Mouse (Mus musculus): ENCODE measurements at regions not wholly inside any gene's neighbourhood (a gene's known extent, or its start where the extent isn't known, plus 50 kb on each side); places are given as distances from the start of the nearest gene placed in this dataset.
"Not testable (repeated sequence)": the region's sequence is repeated elsewhere in the genome, so short reads cannot be mapped to it uniquely, and the experiment has no call there.

DNA sequence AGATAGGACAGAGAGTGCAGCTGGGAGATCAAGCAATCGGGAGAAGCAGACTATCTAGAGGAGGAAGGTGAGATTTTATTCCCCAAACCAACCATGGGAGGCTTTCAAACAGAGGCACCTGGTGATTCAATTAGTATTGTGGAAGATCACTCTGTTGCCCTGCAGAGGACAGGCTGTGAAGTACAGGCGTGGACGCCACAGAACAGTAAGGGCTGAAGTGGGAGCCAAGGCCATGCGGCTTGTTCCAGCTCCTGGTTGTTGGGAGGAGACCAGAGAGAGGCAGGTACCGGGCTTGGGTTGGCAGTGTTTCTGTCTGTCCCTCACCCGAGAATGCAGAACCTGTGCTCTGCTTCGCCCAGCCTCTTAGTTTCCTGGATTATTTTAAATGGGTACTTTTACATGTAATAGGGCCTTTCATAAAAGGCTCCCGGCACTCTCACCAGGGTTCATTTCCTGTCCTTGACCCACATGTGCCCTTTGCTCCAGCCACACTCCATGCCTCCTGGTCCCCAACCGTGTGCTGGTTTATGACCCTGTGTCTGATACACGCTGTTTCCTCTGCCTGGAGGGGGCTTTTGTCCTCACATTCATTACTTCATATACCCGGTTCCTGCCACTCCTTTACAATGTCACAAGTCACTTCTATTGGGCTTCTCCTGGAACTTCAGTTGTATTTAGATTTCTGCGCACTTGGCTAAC, 58.3 kb downstream of the Vcpkmt start:
- in situ Hi-C loops (cut with MboI, MseI) = loop anchor here in 1 of 2 experiments (5.0 kb wide), 1 partner anchor 53 kb away; no protein-coding TSS in a partner anchor

DNA sequence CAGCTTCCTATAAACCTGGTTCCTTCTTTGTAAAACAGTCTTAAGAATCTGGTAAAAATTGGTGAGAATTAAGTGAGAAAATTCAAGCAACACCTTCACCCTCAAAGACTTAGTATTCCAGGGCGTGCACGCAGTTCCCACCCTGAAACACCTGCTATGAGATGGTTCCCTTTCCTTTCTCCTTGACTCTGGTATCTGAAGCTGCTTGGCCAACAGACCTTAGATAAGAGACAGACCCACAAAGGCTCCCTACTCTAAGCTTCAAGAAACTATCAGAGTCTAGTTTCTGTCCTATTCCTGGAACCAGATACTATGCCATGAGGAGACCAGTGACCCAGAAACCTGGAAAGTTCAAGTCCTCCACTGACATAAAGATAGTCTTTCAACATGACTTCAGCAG, 63.0 kb downstream of the Vcpkmt start:
- in situ Hi-C loops (cut with MboI, MseI) = loop anchor here (5.0 kb wide), 2 partner anchors 63 to 148 kb away; partner anchors contain the start of genes Arf6 (in 1 of the 2) and Gm9887 (in 1 of the 2)

DNA sequence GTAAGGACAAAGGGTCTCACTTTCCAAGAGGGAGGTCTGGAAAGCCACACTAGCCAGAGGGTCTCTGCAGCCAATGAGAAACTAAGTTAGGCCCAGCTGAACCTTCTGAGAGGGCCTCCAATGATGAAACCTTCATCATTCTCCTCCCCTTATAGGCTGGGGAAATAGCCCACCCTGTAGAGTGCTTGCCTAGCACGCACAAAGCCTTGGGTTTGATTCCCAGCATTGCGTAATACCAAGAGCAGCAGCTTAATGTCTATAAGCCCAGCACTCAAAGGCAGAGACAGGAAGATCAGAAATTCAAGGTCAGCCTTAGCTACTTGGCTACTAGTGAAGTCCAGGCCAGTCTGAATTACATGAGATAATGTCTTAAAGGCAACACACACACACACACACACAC, 63.8 kb downstream of the Vcpkmt start:
- in situ Hi-C loops (cut with MboI, MseI) = loop anchor here (5.0 kb wide), 2 partner anchors 62 to 147 kb away; partner anchors contain the start of genes Arf6 (in 1 of the 2) and Gm9887 (in 1 of the 2)

DNA sequence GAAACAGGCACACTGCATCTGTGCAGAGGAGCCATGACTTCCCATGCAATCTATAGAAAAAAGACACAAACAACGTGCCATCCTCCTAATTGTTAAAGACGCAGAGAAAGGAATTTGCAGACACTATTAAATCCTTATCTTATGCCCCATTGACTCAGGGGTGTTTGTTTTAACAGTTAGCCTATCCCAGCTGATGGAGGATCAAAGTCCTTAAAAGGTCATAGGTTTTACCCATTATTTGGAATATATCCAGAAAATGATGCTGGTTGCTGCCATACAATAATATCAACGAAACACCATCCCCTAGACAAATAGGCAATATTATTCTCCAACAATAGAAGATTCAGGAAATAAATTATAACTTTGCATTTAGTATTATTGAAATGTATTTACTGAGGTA, 65.2 kb downstream of the Vcpkmt start:
- in situ Hi-C loops (cut with MboI, MseI) = loop anchor here (5.0 kb wide), 2 partner anchors 60 to 145 kb away; partner anchors contain the start of genes Arf6 (in 1 of the 2) and Gm9887 (in 1 of the 2)

DNA sequence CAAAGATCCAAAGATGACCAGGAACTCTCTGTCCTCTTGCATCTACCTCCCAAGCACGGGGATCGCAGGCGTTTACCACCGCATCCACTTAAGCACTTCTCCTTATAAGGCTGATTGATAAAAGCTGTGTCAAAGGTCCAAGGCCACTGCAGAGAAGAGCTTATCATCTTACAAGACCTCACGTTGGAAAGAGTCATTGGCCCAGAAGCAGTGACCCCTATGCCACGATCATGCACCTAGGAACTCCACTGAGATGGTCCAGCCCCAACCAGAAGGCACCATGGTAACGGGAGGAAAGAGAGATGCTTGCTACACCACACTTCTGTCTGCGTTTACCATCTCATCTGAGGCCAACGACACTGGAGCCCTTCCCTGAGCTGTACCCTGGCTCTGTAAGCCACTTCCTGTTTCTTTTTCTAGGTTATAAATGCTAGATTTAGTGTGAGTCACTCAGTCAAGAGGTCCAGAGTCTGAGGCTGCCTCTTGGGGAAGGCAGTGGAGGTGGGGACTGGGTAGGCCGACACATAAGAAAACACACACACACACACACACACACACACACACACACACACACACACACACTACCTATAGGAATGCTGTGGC, 66.4 kb downstream of the Vcpkmt start:
- in situ Hi-C loops (cut with MboI, MseI) = loop anchor here (5.0 kb wide), 2 partner anchors 59 to 144 kb away; partner anchors contain the start of genes Arf6 (in 1 of the 2) and Gm9887 (in 1 of the 2)

DNA sequence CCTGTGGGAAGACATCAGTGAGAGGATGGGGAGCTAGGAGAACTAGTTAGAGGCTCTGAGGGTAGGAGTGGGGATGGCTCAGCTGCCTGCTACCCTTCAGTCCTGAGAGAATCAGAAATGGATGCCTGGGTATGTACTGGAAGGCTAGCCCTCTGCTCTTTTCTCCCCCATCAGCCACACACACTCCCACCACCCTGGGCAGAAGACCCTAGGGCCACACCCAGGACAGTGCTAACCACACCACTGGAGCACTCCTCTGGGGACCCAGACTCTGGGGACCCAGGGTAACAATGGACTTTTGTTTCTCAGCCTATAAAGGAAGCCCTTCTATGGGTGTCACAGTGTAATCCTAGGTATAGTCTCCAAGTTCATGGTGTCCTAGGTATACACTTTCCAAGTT, 67.0 kb downstream of the Vcpkmt start:
- in situ Hi-C loops (cut with MboI, MseI) = loop anchor here (5.0 kb wide), 2 partner anchors 59 to 144 kb away; partner anchors contain the start of genes Arf6 (in 1 of the 2) and Gm9887 (in 1 of the 2)

DNA sequence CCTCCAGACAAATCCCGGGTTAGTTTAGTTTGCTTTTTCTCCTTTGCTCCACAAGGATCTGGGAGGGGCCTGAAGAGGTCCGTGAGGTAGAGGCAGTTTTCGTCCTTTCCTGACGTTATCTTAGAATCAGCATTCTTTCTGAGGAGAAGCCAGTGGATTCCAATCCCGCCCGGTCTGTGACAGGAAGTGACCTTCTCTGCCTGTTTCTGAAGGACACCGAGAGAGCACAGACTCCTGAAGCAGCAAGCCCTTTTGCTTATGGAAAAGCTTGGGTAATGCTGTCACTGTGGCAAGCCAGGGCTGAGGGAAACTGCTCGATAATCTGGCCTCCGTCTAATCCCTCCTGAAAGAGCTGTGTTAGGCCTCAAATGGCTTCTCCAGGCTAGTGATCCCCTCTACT, 67.7 kb downstream of the Vcpkmt start:
- in situ Hi-C loops (cut with MboI, MseI) = loop anchor here (5.0 kb wide), 2 partner anchors 58 to 143 kb away; partner anchors contain the start of genes Arf6 (in 1 of the 2) and Gm9887 (in 1 of the 2)

DNA sequence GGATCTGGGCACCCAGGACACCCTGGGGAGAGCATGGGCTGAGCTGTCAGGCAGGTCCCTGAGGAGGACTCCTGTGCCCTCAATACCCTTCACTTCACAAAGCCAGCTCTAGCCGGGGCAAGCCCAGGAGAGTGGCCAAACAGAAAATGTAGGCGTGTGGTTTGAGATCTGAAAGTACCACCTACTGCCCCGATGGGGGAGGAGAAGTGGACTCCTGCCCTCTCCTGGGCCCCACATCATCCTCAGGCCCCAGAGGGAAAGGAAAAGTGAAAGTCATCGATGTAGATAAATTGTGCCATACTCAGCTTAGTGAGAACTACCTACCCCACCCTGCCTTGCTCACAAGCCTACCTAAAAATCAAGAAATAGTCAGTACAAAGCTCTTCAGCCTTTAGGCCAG, 69.7 kb downstream of the Vcpkmt start:
- in situ Hi-C loops (cut with MboI, MseI) = no loop called here

DNA sequence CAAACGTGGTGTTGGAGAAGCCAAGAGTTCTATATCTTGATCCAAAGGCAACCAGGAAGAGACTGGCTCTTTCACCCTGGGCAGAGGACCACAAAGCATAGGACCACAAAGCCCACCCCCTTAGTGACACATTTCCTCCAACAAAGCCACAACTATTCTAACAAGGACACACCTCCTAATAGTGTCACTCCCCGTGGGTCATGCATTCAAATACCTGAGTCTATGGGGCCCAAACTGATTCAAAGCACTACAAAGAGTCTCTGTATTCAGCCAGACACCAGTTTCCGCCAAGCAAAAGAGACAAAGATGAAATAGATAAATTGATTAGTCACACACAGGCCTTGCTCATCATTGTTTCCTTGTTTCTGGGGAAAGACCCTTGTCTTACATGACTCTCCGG, 72.1 kb downstream of the Vcpkmt start:
- in situ Hi-C loops (cut with MboI, MseI) = no loop called here

DNA sequence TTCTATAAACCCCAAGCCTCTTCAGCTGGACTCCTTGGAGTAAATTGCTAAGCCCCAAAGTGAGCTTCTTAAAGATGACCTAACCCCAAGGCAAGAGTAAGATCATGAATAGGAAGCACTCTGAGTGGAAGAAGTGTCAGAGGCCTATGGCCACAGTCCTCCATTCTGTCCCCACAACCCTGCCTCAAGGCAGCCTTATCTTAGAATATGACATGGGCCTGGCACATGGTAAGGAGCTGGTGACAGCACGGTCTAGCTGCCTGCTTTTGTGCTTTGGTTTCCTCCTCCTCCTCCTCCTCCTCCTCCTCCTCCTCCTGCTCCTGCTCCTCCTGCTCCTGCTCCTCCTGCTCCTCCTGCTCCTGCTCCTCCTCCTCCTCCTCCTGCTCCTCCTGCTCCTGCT, 73.6 kb downstream of the Vcpkmt start:
- in situ Hi-C loops (cut with MboI, MseI) = not testable (repeated sequence)

DNA sequence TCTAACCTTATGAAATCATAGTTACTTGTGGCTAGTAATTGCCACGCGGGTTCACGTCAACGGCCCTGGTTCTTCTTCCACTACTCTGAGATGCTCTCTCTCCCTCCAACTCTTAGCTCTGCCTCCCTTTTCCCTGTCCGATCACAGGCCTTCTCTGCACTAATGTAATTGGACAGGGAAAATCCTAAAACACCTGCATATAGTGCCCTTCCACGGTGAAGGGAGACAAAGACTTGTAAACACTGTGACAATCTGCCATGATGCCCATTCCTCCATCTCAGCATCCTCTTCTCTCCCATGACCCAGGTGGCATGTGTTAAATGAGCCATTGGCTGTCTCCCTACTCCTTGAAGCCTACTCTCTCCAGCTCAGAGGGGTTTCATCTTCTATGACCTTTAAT, 74.9 kb downstream of the Vcpkmt start:
- in situ Hi-C loops (cut with MboI, MseI) = no loop called here

DNA sequence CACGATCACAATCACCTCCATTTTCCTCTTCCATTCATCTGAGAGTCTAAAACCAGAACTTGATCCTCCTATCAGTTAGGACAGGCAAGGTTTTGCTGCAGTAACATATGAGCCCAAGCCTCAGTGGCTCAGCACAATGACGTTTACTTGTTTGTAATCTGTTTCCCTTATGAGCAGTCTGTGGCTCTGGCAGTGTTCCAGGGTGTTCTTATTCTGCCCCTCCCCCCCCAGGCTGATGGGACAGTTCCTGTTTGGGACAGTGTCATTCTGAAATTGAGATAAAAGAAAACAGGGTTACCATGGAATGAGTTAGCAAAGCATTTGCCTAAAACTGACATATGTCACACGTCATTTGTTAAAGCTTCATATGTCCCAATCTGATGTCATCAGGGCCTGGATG, 75.5 kb downstream of the Vcpkmt start:
- in situ Hi-C loops (cut with MboI, MseI) = no loop called here

DNA sequence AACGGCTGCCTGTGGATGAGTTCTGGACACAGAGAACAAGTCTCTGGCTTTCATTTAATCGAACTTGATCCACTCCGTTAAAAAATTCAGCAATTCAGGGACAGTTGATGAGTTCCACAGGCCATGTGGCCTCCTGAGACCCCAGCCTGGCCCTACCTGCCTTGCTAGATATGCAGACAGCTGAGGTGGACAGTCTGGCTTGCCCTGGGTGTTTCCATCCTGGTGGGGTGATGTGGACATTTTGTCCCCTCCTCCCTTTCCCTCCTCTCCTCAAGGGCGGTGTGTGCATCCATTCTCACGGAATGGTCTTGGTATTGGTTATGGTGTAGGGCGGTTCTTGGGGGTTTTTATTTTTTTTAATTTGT, 80.1 kb downstream of the Vcpkmt start:
- in situ Hi-C loops (cut with MboI, MseI) = no loop called here

DNA sequence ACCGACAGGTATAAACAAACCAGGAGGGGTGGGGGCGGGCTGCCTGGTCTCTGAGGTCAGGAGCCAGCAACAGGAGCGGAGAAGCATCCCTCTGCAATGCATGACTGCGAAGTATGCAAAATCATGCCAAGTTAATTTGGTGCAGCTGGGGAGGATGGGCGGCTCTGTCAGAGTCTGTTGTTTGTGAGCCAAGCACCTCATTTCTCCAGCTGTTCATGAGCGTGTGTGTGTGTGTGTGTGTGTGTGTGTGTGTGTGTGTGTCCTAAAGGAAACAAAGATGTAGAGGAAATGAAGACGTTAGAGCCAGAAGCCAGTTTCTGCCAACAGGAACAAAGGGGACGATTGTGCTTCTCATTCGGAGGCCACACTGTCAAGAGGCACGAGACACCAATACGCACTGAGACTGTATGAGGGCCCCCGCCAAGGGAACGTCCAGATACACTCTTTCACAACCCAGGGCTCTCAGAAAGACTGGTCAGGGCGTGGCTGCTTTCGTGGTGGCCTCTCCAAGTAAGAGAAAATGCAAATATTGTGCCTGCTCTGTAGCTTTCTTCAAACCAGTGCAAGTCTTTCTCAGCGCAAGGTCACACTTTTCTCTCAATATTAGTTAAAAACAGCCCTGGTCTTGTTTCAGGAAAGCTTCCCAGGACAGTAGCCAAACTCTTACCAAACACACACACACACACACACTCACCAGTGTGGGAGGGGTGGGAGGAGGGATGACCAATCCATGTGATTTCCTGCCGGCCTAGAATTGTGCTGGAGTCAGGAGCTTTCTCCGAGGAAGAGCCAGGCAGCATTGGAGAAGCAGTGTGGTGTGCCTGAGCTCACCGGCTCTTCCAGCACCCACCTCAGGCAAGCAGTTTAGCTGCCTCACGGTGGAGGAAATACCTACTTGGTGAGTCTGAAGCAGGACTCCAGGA, 80.8 kb downstream of the Vcpkmt start:
- in situ Hi-C loops (cut with MboI, MseI) = no loop called here

DNA sequence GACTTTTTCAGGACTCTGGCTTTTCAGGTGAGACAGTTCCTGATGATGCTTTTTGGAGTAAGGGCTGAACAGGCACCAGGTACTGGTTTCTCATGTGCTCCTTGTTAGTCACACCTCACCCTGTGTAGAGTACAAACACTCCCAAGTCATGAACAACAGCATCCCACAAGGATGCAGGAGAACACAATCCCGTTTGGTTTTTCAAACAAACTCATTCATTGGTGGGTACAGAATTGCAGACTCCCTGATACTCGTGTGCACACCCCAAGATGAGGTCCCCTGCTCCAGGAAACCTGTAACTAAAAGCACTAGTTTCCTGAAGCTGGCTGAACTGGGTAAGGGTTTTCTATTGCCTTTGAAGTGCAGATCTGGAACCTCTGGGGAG, 81.5 kb downstream of the Vcpkmt start:
- in situ Hi-C loops (cut with MboI, MseI) = no loop called here

DNA sequence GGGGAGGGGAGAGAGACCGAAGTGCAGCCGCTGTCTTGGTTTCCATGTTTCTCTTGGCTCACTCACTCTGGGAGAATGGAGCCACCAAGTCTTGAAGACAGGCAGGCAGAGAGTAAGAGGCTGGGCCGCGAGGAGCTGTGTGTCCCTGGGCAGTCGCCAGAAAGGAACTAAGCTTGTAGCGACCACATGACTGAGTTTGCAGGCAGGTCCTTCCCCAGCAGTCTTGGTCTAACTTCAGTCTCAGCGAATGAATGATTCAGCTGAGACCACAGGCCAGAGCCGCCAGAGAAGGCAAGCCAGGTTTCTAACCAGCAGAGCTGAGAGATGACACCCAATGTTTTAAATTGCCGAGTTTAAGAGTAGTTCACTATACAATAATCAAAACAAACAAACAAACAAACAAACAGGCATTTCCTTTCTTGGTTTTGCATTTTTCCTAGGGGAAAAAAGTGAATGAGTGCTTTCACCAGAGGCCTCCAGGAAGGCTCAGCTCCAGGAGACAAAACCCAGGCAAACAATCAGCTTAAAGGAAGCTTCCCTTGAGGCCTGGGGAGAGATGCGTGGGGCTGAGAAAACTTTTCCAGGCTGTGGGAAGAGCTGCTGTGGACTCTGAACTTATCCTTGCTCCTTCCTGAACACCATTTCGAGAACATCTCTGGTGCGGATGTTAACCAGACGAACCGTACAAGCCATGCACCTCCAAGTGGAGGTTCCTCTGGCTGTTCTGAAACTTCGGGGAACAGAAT, 82.1 kb downstream of the Vcpkmt start:
- in situ Hi-C loops (cut with MboI, MseI) = no loop called here

DNA sequence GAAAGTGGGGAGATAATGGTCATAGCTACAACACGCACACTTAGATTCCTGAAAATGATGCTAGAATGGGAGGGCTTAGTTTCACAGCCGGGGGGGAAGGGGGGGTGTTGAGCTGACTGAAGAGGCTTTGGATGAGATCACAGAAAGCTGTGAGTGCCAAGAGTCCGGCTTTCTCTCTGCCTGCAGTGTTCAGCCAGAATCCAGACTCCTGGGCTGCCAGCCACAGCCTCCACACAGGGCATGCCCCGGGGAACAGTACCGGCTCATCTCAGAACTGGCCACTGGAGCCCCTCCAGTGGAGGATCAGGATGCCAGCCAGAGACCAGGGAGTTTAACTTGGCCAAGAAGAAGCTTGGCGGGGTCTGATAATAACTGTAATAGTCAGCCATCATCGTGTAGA, 85.7 kb downstream of the Vcpkmt start:
- in situ Hi-C loops (cut with MboI, MseI) = loop anchor here in 1 of 2 experiments (5.0 kb wide), 1 partner anchor 70 kb away; no protein-coding TSS in a partner anchor

DNA sequence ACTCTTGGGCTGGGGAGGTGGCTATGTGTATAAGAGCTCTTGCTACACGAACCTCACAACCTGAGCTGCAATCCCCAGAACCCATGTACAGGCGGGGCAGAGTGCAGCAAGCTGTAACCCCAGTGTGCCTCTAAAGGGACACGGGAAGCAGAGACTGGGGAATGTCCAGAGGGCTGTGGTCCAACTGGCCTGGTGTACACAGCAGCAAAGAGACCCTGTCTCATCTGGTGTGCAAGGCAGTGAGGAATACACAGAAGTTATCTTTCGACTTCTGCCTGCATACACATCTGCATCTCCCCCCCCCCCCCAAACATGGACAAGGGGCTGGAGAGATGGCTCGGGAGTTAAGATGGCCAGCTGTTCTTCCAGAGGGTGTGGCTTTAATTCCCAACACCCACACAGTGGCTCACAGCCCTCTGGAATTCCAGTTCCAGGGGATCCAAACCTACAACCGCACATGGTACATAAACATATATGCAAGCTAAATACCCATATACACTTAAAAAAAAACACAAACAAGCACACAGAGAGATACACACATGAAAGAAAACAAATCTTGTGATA, 86.4 kb downstream of the Vcpkmt start:
- in situ Hi-C loops (cut with MboI, MseI) = loop anchor here in 1 of 2 experiments (5.0 kb wide), 1 partner anchor 71 kb away; no protein-coding TSS in a partner anchor

DNA sequence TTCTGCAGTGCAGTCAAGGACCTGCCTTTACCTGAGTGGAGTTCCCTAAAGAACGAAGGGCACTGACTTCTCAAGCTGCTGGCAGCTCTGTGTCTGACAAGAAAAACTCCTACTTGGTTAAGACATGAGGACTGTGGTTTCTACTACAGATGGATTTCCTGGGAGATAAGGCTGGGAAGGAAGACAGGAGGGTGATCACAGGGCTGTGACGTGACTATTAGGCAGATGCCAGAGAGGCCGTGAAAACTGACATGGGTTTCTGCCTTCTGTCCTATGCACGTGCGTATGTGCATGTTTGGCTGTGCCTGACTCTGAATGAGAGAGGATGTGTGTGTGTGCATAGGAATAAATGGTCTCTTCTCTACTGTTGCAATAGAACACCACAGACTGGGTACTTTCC, 87.1 kb downstream of the Vcpkmt start:
- in situ Hi-C loops (cut with MboI, MseI) = loop anchor here in 1 of 2 experiments (5.0 kb wide), 1 partner anchor 72 kb away; no protein-coding TSS in a partner anchor

DNA sequence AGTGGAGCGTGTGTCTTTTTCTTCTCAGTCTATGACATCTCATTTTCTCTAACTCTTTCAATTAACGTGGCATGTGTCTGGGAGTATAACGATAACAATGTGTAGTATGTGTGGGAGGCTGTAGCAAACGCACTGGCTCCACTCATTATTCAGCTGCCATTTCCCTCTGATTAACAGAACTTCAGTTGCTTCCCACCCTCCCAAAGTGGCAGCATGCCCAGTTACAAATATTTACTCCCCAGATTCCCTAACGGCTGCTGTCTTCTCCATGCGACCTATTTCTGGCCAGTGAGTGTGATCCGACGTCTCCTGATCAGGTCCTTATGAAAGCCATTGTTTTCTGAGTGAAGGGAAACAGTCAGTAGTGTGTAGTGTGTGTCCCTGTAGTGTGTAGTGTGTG, 88.2 kb downstream of the Vcpkmt start:
- in situ Hi-C loops (cut with MboI, MseI) = loop anchor here in 1 of 2 experiments (5.0 kb wide), 1 partner anchor 73 kb away; no protein-coding TSS in a partner anchor

All from T-helper 17 cell (primary cell).